In the genomic region with DNA sequence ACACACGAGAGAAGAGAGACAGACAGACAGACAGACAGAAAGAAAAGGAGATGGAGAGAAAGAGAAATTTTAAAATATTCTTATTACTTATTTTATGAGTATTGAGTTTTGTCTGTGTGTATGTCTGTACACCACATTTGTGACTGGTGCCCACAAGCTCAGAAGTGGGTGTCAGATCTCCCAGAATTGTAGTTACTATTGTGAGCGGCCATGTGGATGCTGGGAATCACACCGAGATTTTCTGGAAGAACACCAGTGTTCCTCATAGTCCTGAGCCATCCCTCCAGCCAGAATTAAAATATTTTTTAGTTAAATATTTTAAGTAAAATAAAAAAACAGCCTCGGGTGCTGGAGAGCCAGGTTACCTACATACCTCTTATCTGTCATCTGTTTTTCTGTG, we compare ENCODE assay signal across 24 mouse cellular contexts.
DNase-seq lines count a peak whose midpoint lies in the region; ATAC-seq and TF ChIP-seq lines count a peak whose summit lies in the region.
"Had no signal": no experiment of that assay in that cellular context is flagged by ENCODE, and none has a peak within 500 bp of the region (broad histone marks: within the 10 kb centered on the region; RNA-seq: fewer than 3 reads in every experiment).

No protein-coding gene starts in this region.

- TF ChIP-seq EP300 in ES-Bruce4 (IDR thresholded peaks at IDR 0.05; ENCODE audit: insufficient read depth, low read depth, low read length): no peak

- DNase-seq in frontal cortex, adult 2 months (ENCODE audit: extremely low spot score in 1 of 2, low spot score in 1 of 2): no peak
- peak; percentile 44 for DNase-seq in brain, adult 2 months (ENCODE audit: low read depth, low spot score)
- DNase-seq: adrenal gland, adult 2 months; adrenal gland, postnatal 10 days; adrenal gland, postnatal 25 days; B cell, adult 2 months; cerebellum, adult 11-12 months; cerebellum, adult 2 months; cerebellum, adult 9-10 months; cerebellum, postnatal 10 days; cerebellum, postnatal 25 days; forebrain, postnatal 0 days had no signal

- H3K4me1 ChIP-seq in ES-Bruce4 (ENCODE audit: control insufficient read depth, insufficient read depth, low read length): peaks cover 28% of the 10 kb centered on the region
- H3K4me1 ChIP-seq in midbrain, embryonic 16.5 days (ENCODE audit: control insufficient read depth, insufficient read depth, low read length): no peaks in the 10 kb centered on the region; the same call in 1 of the 2 replicates
- H3K4me1 ChIP-seq: forebrain, embryonic 13.5 days; forebrain, embryonic 15.5 days had no signal

- H3K4me2 ChIP-seq in midbrain, embryonic 16.5 days (ENCODE audit: low read length): no peak overlapping the region
- H3K4me2 ChIP-seq: embryonic facial prominence, embryonic 12.5 days; forebrain, embryonic 13.5 days; forebrain, embryonic 15.5 days had no signal

- TF ChIP-seq CTCF in ES-Bruce4 (IDR thresholded peaks at IDR 0.05; ENCODE audit: low read depth, low read length): no peak

- TF ChIP-seq POLR2A in ES-Bruce4 (IDR thresholded peaks at IDR 0.05; ENCODE audit: insufficient read depth, low read length): no peak

- no peaks in the 10 kb centered on the region for H3K27me3 ChIP-seq in ES-Bruce4 (ENCODE audit: control insufficient read depth, insufficient read depth, low read length, poor library complexity, severe bottlenecking)
- no peaks in the 10 kb centered on the region for H3K27me3 ChIP-seq in midbrain, embryonic 16.5 days (ENCODE audit: control insufficient read depth, insufficient read depth, low read depth, low read length)
- H3K27me3 ChIP-seq: CH12.LX; embryonic facial prominence, embryonic 12.5 days; forebrain, embryonic 13.5 days; forebrain, embryonic 15.5 days; Patski had no signal

- H3K27ac ChIP-seq in ES-Bruce4 (ENCODE audit: insufficient read depth, low read length): peak overlapping the region; percentile 99
- no peak overlapping the region for H3K27ac ChIP-seq in midbrain, embryonic 16.5 days (ENCODE audit: low read length)
- H3K27ac ChIP-seq: embryonic facial prominence, embryonic 10.5 days; embryonic facial prominence, embryonic 12.5 days; forebrain, embryonic 13.5 days; forebrain, embryonic 15.5 days had no signal

- H3K36me3 ChIP-seq in ES-Bruce4 (ENCODE audit: control insufficient read depth, insufficient read depth, low read length, poor library complexity, severe bottlenecking): no peaks in the 10 kb centered on the region
- no peaks in the 10 kb centered on the region for H3K36me3 ChIP-seq in midbrain, embryonic 16.5 days (ENCODE audit: control insufficient read depth, insufficient read depth, low read length)
- H3K36me3 ChIP-seq: embryonic facial prominence, embryonic 10.5 days; embryonic facial prominence, embryonic 12.5 days; forebrain, embryonic 15.5 days; G1E had no signal

- peak; percentile 65; the same call in 1 of the 2 replicates for ATAC-seq in frontal cortex, adult (ENCODE audit: low TSS enrichment)
- no peak for ATAC-seq in midbrain, embryonic 16.5 days
- ATAC-seq: activated CD4-positive, CD25-positive, alpha-beta regulatory T cell, adult 4 months; CD4-positive, CD25-positive, alpha-beta regulatory T cell, adult 4 months; forebrain, embryonic 13.5 days; forebrain, embryonic 15.5 days; forebrain, postnatal 0 days had no signal

- H3K4me3 ChIP-seq in ES-Bruce4 (ENCODE audit: low read depth, low read length): no peak overlapping the region
- H3K4me3 ChIP-seq in midbrain, embryonic 16.5 days (ENCODE audit: low read depth, low read length): no peak overlapping the region
- H3K4me3 ChIP-seq: embryonic facial prominence, embryonic 10.5 days; embryonic facial prominence, embryonic 12.5 days; forebrain, embryonic 13.5 days; forebrain, embryonic 15.5 days had no signal

- H3K9me3 ChIP-seq in ES-Bruce4 (replicated peaks; ENCODE audit: control insufficient read depth, insufficient read depth, low read length, poor library complexity, severe bottlenecking): no peaks in the 10 kb centered on the region
- no peaks in the 10 kb centered on the region for H3K9me3 ChIP-seq in midbrain, embryonic 16.5 days (replicated peaks; ENCODE audit: control insufficient read depth, low read length, poor library complexity, severe bottlenecking)
- H3K9me3 ChIP-seq: embryonic facial prominence, embryonic 10.5 days; embryonic facial prominence, embryonic 12.5 days; forebrain, embryonic 13.5 days; forebrain, embryonic 15.5 days; G1E had no signal

- H3K9ac ChIP-seq in ES-Bruce4 (ENCODE audit: low read depth, poor library complexity, severe bottlenecking): no peak overlapping the region
- no peak overlapping the region for H3K9ac ChIP-seq in midbrain, embryonic 16.5 days (ENCODE audit: low read depth, low read length)
- H3K9ac ChIP-seq: embryonic facial prominence, embryonic 12.5 days; forebrain, embryonic 13.5 days; forebrain, embryonic 15.5 days; forebrain, postnatal 0 days had no signal

- 81% methylated on average over 4 of the region's 4 CpGs for WGBS in midbrain, embryonic 16.5 days
